Mouse (Mus musculus) neural tube, embryonic 14.5 days (tissue): ENCODE measurements around the gene Ptger1. TPM values are rescaled to one million over a fixed set of nuclear protein-coding genes. Genes with fewer than 3 reads are reported as not detected.
A peak's percentile ranks its signal among the peaks of the same experiment; 100 is the strongest.

Experiments
- ATAC-seq: fragments of 200-750 bp; cut with Nextera tagmentation; 2 replicates; pipeline ENCODE4 v1.8.0; 2017; ENCODE audit warnings: low read depth, mild to moderate bottlenecking, moderate TSS enrichment, moderate library complexity
- H3K27ac ChIP-seq: fragments of 300-500 bp; sonication (generic); 2 replicates; pipeline ENCODE4 v1.5.1; 2014; ENCODE audit warnings: low read depth, mild to moderate bottlenecking, control low read depth, low read length, moderate library complexity, mixed read lengths
- H3K27me3 ChIP-seq: fragments of 300-500 bp; sonication (generic); 2 replicates; pipeline ENCODE4 v1.6.1; 2014; ENCODE audit warnings: low read length; ENCODE audit not compliant: control insufficient read depth, insufficient read depth
- H3K36me3 ChIP-seq: fragments of 300-500 bp; sonication (generic); 2 replicates; pipeline ENCODE4 v1.6.1; 2014; ENCODE audit warnings: low read length, mixed read lengths; ENCODE audit not compliant: control insufficient read depth, insufficient read depth
- H3K4me1 ChIP-seq: fragments of 300-500 bp; sonication (generic); 2 replicates; pipeline ENCODE4 v1.6.1; 2014; ENCODE audit warnings: low read length; ENCODE audit not compliant: control insufficient read depth, insufficient read depth
- H3K4me2 ChIP-seq: fragments of 300-500 bp; sonication (generic); 2 replicates; pipeline ENCODE4 v1.6.1; 2014; ENCODE audit warnings: mild to moderate bottlenecking, low read depth, low read length, control low read depth
- H3K4me3 ChIP-seq: fragments of 300-500 bp; sonication (generic); 2 replicates; pipeline ENCODE4 v1.5.1; 2014; ENCODE audit warnings: low read depth, low read length, control low read depth, mixed read lengths
- H3K9ac ChIP-seq: fragments of 300-500 bp; sonication (generic); replicated peaks from 2 replicates; pipeline ENCODE4 v1.6.1; 2014; ENCODE audit warnings: low read depth, mild to moderate bottlenecking, control low read depth, low read length, mixed read lengths
- H3K9me3 ChIP-seq: fragments of 300-500 bp; sonication (generic); 2 replicates; pipeline ENCODE4 v1.6.1; 2016; ENCODE audit warnings: low read length; ENCODE audit not compliant: control insufficient read depth
- WGBS: fragments of 180-500 bp; shearing (Covaris S2); extraction: QIAGEN DNeasy Blood & Tissue Kit; methylation state at CpG from one replicate; pipeline ENCODE4 v1.1.7; 2014; 5-methylcytosine and 5-hydroxymethylcytosine counted together
- polyA plus RNA-seq: library from polyadenylated mRNA; unstranded; fragments of >200 nt; fragmentation: Nextera tagmentation; extraction: Ambion mirVana; gene quantifications from 2 replicates; pipeline ENCODE4 v1.2.1, GENCODE M21; 2014

Ptger1 gene
- polyA plus RNA-seq = 0.71 and 1.4 TPM in 2 replicates

DNA sequence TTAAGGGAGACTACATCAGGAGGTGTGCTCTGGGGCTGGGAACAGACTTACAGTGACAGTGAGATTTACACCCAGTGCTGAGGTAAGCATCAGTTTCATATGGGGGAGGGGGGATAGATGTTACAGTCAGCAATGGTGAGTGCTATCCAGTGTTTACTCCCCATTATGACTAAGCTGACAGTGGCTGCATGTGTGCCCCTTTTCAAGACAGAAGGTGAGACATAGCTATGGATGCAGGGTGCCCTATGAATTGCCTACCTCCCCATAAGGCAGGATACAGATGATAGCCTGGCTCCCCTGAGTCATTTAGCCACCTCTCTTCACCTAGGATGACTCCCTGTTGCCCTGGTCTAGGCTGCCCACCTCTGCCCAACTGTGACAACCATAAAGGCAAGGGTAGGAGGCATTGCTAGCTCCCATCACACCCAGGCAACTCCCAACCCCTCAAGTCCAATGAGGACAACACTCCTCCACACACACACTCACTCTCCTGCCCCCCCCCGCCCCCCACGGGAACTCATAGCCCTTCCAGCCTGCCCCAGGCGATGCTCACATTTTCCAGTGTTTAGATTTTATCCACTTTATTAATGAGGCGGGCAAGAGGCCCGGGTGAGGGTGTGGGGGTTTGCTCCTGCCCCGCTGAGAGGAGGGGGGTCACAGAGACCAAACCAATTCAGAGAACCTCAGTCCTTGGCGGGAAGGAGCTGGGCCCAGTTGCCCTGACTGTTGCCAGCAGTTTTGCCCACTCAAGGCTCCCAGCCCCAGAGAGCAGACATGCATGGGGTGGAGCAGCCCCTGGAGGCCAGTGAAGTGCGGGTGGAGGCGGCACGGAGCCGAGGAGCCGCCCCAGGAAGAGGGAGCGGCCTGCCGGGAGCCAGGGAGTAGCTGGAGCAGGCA is at the start of gene Ptger1:
Ptger1 (plus strand) TSS at position 710 of the 897 bp plus-strand sequence.
- Histone ChIP-seq H3K9ac (no peak within 1 kb of the TSS), H3K4me2 (no peak within 1 kb of the TSS), H3K4me1 (peaks cover 18% of the 10 kb centered on the region; the same call in 1 of the 2 replicates), H3K27ac (no peak within 1 kb of the TSS), H3K27me3 (no peaks in the 10 kb centered on the region), H3K9me3 (no peaks in the 10 kb centered on the region), H3K4me3 (no peak within 1 kb of the TSS), H3K36me3 (peaks cover 11% of the 10 kb centered on the region)
- no peak for ATAC-seq
- WGBS = 38% methylated on average over 14 of the region's 14 CpGs

DNA sequence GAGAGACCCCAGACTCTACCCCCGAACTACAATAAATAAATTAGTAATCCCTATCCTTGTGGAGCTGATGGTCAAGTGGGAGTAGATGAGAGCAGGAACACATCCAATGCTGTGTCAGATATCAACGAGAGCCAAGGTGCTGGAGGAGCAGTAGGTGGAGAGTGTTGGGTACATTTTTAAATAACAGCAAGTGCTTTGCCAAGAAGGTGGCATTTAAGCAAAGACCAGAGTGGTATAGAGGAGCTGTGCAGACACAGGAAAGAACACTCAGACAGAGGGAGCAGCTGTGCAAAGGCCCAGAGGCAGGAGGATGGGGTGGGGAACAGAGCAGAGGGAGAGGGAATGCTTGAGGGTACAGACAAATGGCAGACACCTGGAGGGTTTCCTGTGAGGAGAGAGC is 49.4 kb upstream of the Ptger1 start:
- Histone ChIP-seq H3K36me3 (peaks cover 10% of the 10 kb centered on the region), H3K9me3 (no peaks in the 10 kb centered on the region), H3K4me3 (no peak overlapping the region), H3K4me2 (no peak overlapping the region), H3K4me1 (no peaks in the 10 kb centered on the region), H3K27me3 (no peaks in the 10 kb centered on the region), H3K27ac (no peak overlapping the region), H3K9ac (no peak overlapping the region)
- 81% methylated on average over 2 of the region's 2 CpGs for WGBS
- ATAC-seq = no peak

DNA sequence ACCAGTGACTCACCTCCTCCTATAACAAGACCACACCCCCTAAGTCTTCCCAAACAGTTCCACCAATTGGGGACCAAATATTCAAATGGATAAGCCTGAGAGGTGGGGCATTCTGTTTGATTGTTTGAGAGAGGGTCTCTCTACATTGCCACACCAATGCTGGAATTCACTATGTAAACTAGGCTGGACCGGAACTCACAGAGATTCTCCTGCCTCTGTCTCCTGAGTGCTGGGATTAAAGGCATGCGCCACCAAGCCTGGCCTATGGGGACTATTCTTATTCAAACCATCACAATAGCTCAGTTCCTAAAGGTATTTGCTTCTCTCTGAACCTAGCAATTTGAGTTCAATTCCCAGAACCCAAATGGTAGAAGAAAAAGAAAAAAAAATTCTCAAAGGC is 47.9 kb upstream of the Ptger1 start:
- Histone ChIP-seq H3K4me1 (no peaks in the 10 kb centered on the region), H3K9me3 (no peaks in the 10 kb centered on the region), H3K27me3 (no peaks in the 10 kb centered on the region), H3K9ac (no peak overlapping the region), H3K36me3 (no peaks in the 10 kb centered on the region), H3K4me3 (no peak overlapping the region), H3K4me2 (no peak overlapping the region), H3K27ac (no peak overlapping the region)
- ATAC-seq = no peak
- 95% methylated on average over 2 of the region's 2 CpGs for WGBS

DNA sequence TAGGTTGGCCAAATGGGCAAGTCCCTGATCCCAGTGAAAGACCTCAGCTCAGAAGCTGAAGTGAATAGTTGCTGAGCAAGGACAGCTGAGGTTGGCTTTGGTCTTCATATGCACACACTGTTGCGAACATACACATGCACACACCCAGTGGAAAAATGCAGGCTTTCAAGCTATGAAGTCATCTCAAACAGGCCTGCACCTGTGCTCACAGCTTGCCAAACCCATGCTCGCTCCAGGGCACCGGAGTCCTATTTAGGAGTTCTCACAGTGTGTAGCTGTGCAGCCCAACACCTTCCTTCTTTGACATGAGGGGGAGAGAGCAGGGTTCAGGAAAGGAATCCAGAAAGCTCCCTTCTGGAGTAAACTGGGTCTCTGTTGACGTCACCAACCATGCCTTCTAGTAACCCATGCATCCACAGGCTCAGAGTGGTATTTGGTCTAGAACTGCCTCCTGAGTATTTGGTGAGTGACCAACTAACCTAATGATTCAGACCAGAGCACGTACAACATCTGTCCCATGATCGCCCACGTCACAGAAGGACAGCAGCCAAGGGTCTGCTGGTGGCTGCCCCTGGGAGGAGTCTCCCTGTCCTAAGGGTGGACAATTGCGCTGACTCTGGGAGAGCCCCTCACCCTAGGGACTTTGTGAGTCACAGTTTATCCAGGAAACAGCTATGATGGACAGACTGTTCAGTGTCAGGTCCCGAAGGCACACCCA is 46.8 kb upstream of the Ptger1 start:
- Histone ChIP-seq H3K27me3 (no peaks in the 10 kb centered on the region), H3K9me3 (no peaks in the 10 kb centered on the region), H3K36me3 (no peaks in the 10 kb centered on the region), H3K4me1 (no peaks in the 10 kb centered on the region), H3K27ac (no peak overlapping the region), H3K4me2 (no peak overlapping the region), H3K4me3 (no peak overlapping the region), H3K9ac (no peak overlapping the region)
- no peak for ATAC-seq
- whole genome bisulfite sequencing = 94% methylated on average over 9 of the region's 9 CpGs

DNA sequence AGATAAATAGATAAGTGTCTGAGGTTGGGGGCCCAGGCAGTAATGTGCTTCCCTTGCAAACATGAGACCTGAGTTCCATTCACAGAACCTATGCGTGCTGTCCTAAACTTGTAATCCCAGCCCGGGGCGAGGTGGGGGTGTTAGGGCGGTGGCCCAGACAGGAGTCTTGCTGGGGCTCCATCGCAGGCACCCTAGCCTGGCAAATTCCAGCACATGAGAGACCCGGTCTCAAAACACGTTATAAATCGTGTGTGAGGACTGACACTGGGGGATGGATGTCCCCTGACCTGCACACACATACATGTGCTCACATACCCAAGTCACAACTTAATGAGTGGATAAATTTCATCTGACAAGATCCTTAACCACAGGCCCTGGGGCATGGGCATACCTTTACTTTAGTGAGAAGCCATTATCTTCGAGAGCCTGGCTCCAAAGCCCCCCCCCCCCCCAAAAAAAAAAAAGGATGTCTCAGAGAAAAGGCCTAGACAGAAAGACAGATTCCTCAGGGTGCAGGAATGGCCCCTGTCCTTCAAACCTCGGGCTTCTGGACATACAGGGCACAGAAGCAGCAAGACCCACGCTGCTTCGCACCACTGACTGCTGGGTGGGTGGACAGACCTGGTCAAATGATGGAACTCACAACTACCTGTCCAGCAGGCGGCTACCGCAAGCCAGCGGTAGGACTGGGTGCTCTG is 44.6 kb upstream of the Ptger1 start:
- H3K27ac ChIP-seq = peak overlapping the region; percentile 30; the same call in 1 of the 2 replicates
- H3K4me1 ChIP-seq = no peaks in the 10 kb centered on the region
- H3K9ac ChIP-seq = no peak overlapping the region; the same call in 1 of the 2 replicates
- peak overlapping the region; percentile 59 for H3K4me2 ChIP-seq
- H3K9me3 ChIP-seq = no peaks in the 10 kb centered on the region
- peak; percentile 53 for ATAC-seq
- H3K36me3 ChIP-seq = no peaks in the 10 kb centered on the region
- 53% methylated on average over 15 of the region's 15 CpGs for WGBS
- H3K4me3 ChIP-seq = peak overlapping the region; percentile 27
- no peaks in the 10 kb centered on the region for H3K27me3 ChIP-seq

DNA sequence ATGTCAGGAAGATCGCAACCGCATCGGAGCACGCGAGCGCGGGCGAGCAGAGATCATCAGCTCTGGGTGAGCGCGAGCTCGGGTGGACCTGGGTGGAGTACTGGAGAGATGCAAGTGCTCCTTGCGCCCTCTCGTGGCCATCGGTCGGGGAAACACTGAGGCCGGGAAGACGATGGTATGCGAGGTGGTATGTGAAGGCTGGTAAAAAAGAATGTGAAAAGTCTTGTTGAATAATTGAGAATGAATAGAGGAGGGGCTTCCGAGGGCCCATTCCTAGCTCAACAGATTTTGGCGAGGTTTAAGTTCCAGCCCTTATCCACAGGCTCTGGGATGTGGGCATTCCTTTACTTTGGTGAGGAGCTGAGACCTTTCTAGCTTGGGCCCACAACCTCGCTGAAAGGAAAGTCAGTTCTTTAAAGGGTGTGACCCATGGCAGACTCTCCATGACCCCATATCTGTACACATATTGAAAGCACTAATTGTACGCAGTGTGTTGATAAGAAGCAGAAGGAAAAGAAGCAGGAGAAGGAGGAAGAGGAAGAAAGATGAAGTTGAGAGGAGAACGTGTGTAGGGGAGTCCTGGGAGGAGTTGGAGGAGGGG is 44.0 kb upstream of the Ptger1 start:
- H3K9me3 ChIP-seq = no peaks in the 10 kb centered on the region
- peak overlapping the region; percentile 59 for H3K4me2 ChIP-seq
- 11% methylated on average over 23 of the region's 23 CpGs for WGBS
- H3K36me3 ChIP-seq = no peaks in the 10 kb centered on the region
- H3K27ac ChIP-seq = peak overlapping the region; percentile 30; the same call in 1 of the 2 replicates
- H3K4me1 ChIP-seq = no peaks in the 10 kb centered on the region
- ATAC-seq = peak; percentile 97
- H3K27me3 ChIP-seq = no peaks in the 10 kb centered on the region
- peak overlapping the region; percentile 27 for H3K4me3 ChIP-seq
- no peak overlapping the region; the same call in 1 of the 2 replicates for H3K9ac ChIP-seq

DNA sequence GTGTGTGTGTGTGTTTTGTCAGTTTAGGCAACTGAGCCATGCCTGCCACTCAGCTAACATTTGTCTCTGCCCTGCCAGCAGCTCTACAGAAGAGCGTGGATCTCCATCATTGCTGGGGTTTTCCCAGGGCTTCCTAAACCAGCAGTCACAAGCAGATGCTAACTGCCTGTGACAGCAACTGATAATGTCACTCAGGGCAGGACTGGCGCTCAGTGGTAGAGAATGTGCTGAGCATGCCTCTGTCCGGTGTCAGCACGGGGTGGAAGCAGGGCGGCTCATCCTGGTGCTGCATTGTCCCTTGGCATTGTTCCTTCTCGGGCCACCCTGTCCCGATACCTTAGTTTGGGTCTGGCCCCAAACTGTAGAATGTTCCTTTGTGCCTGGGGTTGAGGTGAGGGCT is 42.9 kb upstream of the Ptger1 start:
- Histone ChIP-seq H3K27me3 (no peaks in the 10 kb centered on the region), H3K4me1 (no peaks in the 10 kb centered on the region), H3K36me3 (no peaks in the 10 kb centered on the region), H3K9ac (no peak overlapping the region), H3K4me2 (no peak overlapping the region), H3K9me3 (no peaks in the 10 kb centered on the region), H3K27ac (no peak overlapping the region), H3K4me3 (no peak overlapping the region)
- WGBS = 90% methylated on average over 7 of the region's 7 CpGs
- no peak for ATAC-seq

DNA sequence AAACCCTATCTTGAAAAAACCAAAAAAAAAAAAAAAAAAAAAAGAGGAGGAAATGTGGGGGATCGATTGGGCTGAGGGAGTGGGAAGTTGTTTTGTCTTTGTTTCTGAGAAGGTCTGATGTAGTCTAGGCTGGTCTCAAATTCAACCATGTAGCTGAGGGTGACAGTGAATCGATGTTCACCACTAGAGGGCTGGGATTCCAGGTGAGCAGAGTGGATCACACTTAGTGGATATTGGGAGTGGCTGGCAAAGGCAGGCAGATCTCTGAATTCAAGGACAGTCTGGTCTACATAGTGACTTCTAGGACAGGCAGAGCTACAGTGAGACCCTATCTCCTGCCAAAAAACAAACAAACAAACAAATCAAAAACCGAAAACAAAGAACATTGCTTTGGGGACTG is 41.7 kb upstream of the Ptger1 start:
- Histone ChIP-seq H3K9ac (no peak overlapping the region), H3K4me2 (no peak overlapping the region), H3K27me3 (no peaks in the 10 kb centered on the region), H3K9me3 (no peaks in the 10 kb centered on the region), H3K27ac (no peak overlapping the region), H3K4me3 (no peak overlapping the region), H3K36me3 (no peaks in the 10 kb centered on the region), H3K4me1 (no peaks in the 10 kb centered on the region)
- 47% methylated on average over 3 of the region's 3 CpGs for WGBS
- no peak for ATAC-seq
